Mouse (Mus musculus) hindbrain, embryonic 16.5 days (tissue): ENCODE results near the gene Mettl1. TPM values are rescaled to one million over a fixed set of nuclear protein-coding genes. Genes with fewer than 3 reads are reported as not detected.
A peak's percentile ranks its signal among the peaks of the same experiment; 100 is the strongest.

Experiments used
- ATAC-seq: fragments of 200-750 bp; cut with Nextera tagmentation; 2 replicates; pipeline ENCODE4 v1.8.0; 2017; ENCODE audit warnings: moderate TSS enrichment, moderate library complexity
- H3K27ac ChIP-seq: fragments of 300-500 bp; sonication (generic); 2 replicates; pipeline ENCODE4 v1.5.1; 2014; ENCODE audit warnings: low read depth, mild to moderate bottlenecking, control low read depth, low read length, moderate library complexity
- H3K27me3 ChIP-seq: fragments of 300-500 bp; sonication (generic); replicated peaks from 2 replicates; pipeline ENCODE4 v1.6.1; 2014; ENCODE audit warnings: low read length; ENCODE audit not compliant: control insufficient read depth, insufficient read depth
- H3K36me3 ChIP-seq: fragments of 300-500 bp; sonication (generic); 2 replicates; pipeline ENCODE4 v1.6.1; 2014; ENCODE audit warnings: mild to moderate bottlenecking, low read length, moderate library complexity, mixed read lengths; ENCODE audit not compliant: control insufficient read depth, insufficient read depth
- H3K4me1 ChIP-seq: fragments of 300-500 bp; sonication (generic); 2 replicates; pipeline ENCODE4 v1.6.1; 2014; ENCODE audit warnings: low read depth, low read length; ENCODE audit not compliant: control insufficient read depth, insufficient read depth
- H3K4me2 ChIP-seq: fragments of 300-500 bp; sonication (generic); 2 replicates; pipeline ENCODE4 v1.6.1; 2014; ENCODE audit warnings: mild to moderate bottlenecking, low read length, control low read depth, moderate library complexity
- H3K4me3 ChIP-seq: fragments of 300-500 bp; sonication (generic); 2 replicates; pipeline ENCODE4 v1.5.1; 2014; ENCODE audit warnings: mild to moderate bottlenecking, low read length, control low read depth, moderate library complexity
- H3K9ac ChIP-seq: fragments of 300-500 bp; sonication (generic); 2 replicates; pipeline ENCODE4 v1.6.1; 2014; ENCODE audit warnings: low read depth, mild to moderate bottlenecking, control low read depth, low read length, moderate library complexity
- H3K9me3 ChIP-seq: fragments of 300-500 bp; sonication (generic); 2 replicates; pipeline ENCODE4 v1.6.1; 2014; ENCODE audit warnings: mild to moderate bottlenecking, low read length, moderate library complexity; ENCODE audit not compliant: control insufficient read depth
- WGBS: fragments of 180-500 bp; shearing (Covaris S2); extraction: QIAGEN DNeasy Blood & Tissue Kit; methylation state at CpG from one replicate; pipeline ENCODE4 v1.1.7; 2014; 5-methylcytosine and 5-hydroxymethylcytosine counted together
- polyA plus RNA-seq: library from polyadenylated mRNA; unstranded; fragments of >200 nt; fragmentation: Nextera tagmentation; extraction: Ambion mirVana; gene quantifications from 2 replicates; pipeline ENCODE4 v1.2.1, GENCODE M21; 2015

The Mettl1 gene
- 23.2 and 24.2 TPM in 2 replicates for polyA plus RNA-seq

GRCm38 (mm10) chr10:127041274-127041766, at the start of gene Mettl1, which contains the start of gene Eef1akmt3:
Gene Mettl1, plus strand, starts transcription at chr10:127041414.
Gene Eef1akmt3, minus strand, starts transcription at chr10:127041513.
- peak within 1 kb of the TSS; percentile 67 for H3K27ac ChIP-seq
- H3K4me2 ChIP-seq: peak within 1 kb of the TSS; percentile 98
- peak within 1 kb of the TSS; percentile 96 for H3K4me3 ChIP-seq
- ATAC-seq: peak; percentile 76
- 0% methylated on average over 23 of the region's 28 CpGs for WGBS
- H3K4me1 ChIP-seq: peaks cover 13% of the 10 kb centered on the region
- H3K36me3 ChIP-seq: 0 out of 2 replicates have a peak, but pooled peaks cover 4% of the 10 kb centered on the region
- no peaks in the 10 kb centered on the region for H3K9me3 ChIP-seq
- H3K9ac ChIP-seq: peak within 1 kb of the TSS; percentile 70
- peaks cover 4% of the 10 kb centered on the region for H3K27me3 ChIP-seq

- Histone ChIP-seq H3K4me3 (no peak overlapping the region), H3K27ac (no peak overlapping the region), H3K4me1 (peaks cover 27% of the 10 kb centered on the region), H3K27me3 (no peaks in the 10 kb centered on the region), H3K36me3 (peaks cover 9% of the 10 kb centered on the region), H3K4me2 (no peak overlapping the region), H3K9ac (no peak overlapping the region), H3K9me3 (no peaks in the 10 kb centered on the region)
- WGBS: 52% methylated on average over 3 of the region's 3 CpGs
- no peak for ATAC-seq
These were observed 49.5 kb upstream of the Mettl1 start for GRCm38 (mm10) chr10:126991676-126992075.

GRCm38 (mm10) chr10:126993621-126994020, 47.6 kb upstream of the Mettl1 start:
- no peak overlapping the region for H3K27ac ChIP-seq
- 89% methylated on average over 3 of the region's 3 CpGs for WGBS
- H3K4me1 ChIP-seq: peaks cover 10% of the 10 kb centered on the region
- ATAC-seq: no peak
- no peaks in the 10 kb centered on the region for H3K27me3 ChIP-seq
- H3K9me3 ChIP-seq: no peaks in the 10 kb centered on the region
- no peak overlapping the region for H3K9ac ChIP-seq
- peaks cover 13% of the 10 kb centered on the region for H3K36me3 ChIP-seq
- H3K4me2 ChIP-seq: no peak overlapping the region
- H3K4me3 ChIP-seq: no peak overlapping the region

GRCm38 (mm10) chr10:126997340-126998113, 43.7 kb upstream of the Mettl1 start:
- Histone ChIP-seq H3K27ac (no peak overlapping the region), H3K9me3 (no peaks in the 10 kb centered on the region), H3K27me3 (no peaks in the 10 kb centered on the region), H3K4me2 (no peak overlapping the region), H3K9ac (no peak overlapping the region), H3K4me3 (no peak overlapping the region), H3K36me3 (peaks cover 10% of the 10 kb centered on the region), H3K4me1 (no peaks in the 10 kb centered on the region)
- no peak for ATAC-seq
- WGBS: 79% methylated on average over 13 of the region's 13 CpGs

GRCm38 (mm10) chr10:127000529-127000928, 40.7 kb upstream of the Mettl1 start, which contains the start of gene Avil:
Gene Avil, plus strand, starts transcription at chr10:127000709.
- no peaks in the 10 kb centered on the region for H3K9me3 ChIP-seq
- no peaks in the 10 kb centered on the region for H3K4me1 ChIP-seq
- no peak within 1 kb of the TSS for H3K9ac ChIP-seq
- H3K27me3 ChIP-seq: no peaks in the 10 kb centered on the region
- no peak for ATAC-seq
- 94% methylated on average over 5 of the region's 5 CpGs for WGBS
- no peak within 1 kb of the TSS for H3K4me3 ChIP-seq
- H3K36me3 ChIP-seq: peaks cover 4% of the 10 kb centered on the region
- no peak within 1 kb of the TSS for H3K27ac ChIP-seq
- no peak within 1 kb of the TSS for H3K4me2 ChIP-seq

- WGBS: 88% methylated on average over 9 of the region's 9 CpGs
- no peaks in the 10 kb centered on the region for H3K27me3 ChIP-seq
- no peaks in the 10 kb centered on the region for H3K4me1 ChIP-seq
- no peak overlapping the region for H3K27ac ChIP-seq
- ATAC-seq: no peak
- H3K4me2 ChIP-seq: no peak overlapping the region
- no peak overlapping the region for H3K9ac ChIP-seq
- peaks cover 4% of the 10 kb centered on the region for H3K36me3 ChIP-seq
- H3K4me3 ChIP-seq: no peak overlapping the region
- H3K9me3 ChIP-seq: no peaks in the 10 kb centered on the region
These were observed 39.9 kb upstream of the Mettl1 start for GRCm38 (mm10) chr10:127001297-127001696.

- no peak for ATAC-seq
- WGBS: 75% methylated on average over 1 of the region's 1 CpGs
- H3K9me3 ChIP-seq: no peaks in the 10 kb centered on the region
- H3K4me3 ChIP-seq: no peak overlapping the region
- H3K36me3 ChIP-seq: peaks cover 4% of the 10 kb centered on the region
- H3K4me2 ChIP-seq: no peak overlapping the region
- H3K4me1 ChIP-seq: no peaks in the 10 kb centered on the region
- no peaks in the 10 kb centered on the region for H3K27me3 ChIP-seq
- no peak overlapping the region for H3K27ac ChIP-seq
- H3K9ac ChIP-seq: no peak overlapping the region
These were observed 39.2 kb upstream of the Mettl1 start for GRCm38 (mm10) chr10:127002056-127002455.

GRCm38 (mm10) chr10:127002765-127003164, 38.4 kb upstream of the Mettl1 start:
- Histone ChIP-seq H3K27ac (no peak overlapping the region), H3K4me1 (no peaks in the 10 kb centered on the region), H3K9ac (no peak overlapping the region), H3K27me3 (no peaks in the 10 kb centered on the region), H3K9me3 (no peaks in the 10 kb centered on the region), H3K4me3 (no peak overlapping the region), H3K4me2 (no peak overlapping the region), H3K36me3 (no peaks in the 10 kb centered on the region; the same call in none of the 2 replicates)
- 91% methylated on average over 5 of the region's 5 CpGs for WGBS
- no peak for ATAC-seq

GRCm38 (mm10) chr10:127003334-127003733, 37.9 kb upstream of the Mettl1 start:
- Histone ChIP-seq H3K4me2 (no peak overlapping the region), H3K27ac (no peak overlapping the region), H3K27me3 (no peaks in the 10 kb centered on the region), H3K4me3 (no peak overlapping the region), H3K9me3 (no peaks in the 10 kb centered on the region), H3K4me1 (no peaks in the 10 kb centered on the region), H3K9ac (no peak overlapping the region), H3K36me3 (no peaks in the 10 kb centered on the region; the same call in none of the 2 replicates)
- WGBS: 87% methylated on average over 8 of the region's 8 CpGs
- no peak for ATAC-seq
